Mouse (Mus musculus) hindbrain, embryonic 12.5 days (tissue): ENCODE results near the gene Smg9. TPM values are rescaled to one million over a fixed set of nuclear protein-coding genes. Genes with fewer than 3 reads are reported as not detected.

Experiments
- ATAC-seq: fragments of 200-750 bp; cut with Nextera tagmentation; 2 replicates; pipeline ENCODE4 v1.8.0; 2017; ENCODE audit warnings: moderate TSS enrichment; ENCODE audit not compliant: low FRiP score
- H3K27ac ChIP-seq: fragments of 300-500 bp; sonication (generic); 2 replicates; pipeline ENCODE4 v1.5.1; 2016; ENCODE audit warnings: mild to moderate bottlenecking
- H3K27me3 ChIP-seq: fragments of 300-500 bp; sonication (generic); 2 replicates; pipeline ENCODE4 v1.6.1; 2016; ENCODE audit warnings: mild to moderate bottlenecking
- H3K36me3 ChIP-seq: fragments of 300-500 bp; sonication (generic); 2 replicates; pipeline ENCODE4 v1.6.1; 2016; ENCODE audit warnings: mild to moderate bottlenecking
- H3K4me1 ChIP-seq: fragments of 300-500 bp; sonication (generic); 2 replicates; pipeline ENCODE4 v1.6.1; 2016
- H3K4me2 ChIP-seq: fragments of 300-500 bp; sonication (generic); replicated peaks from 2 replicates; pipeline ENCODE4 v1.6.1; 2016; ENCODE audit warnings: mild to moderate bottlenecking
- H3K4me3 ChIP-seq: fragments of 300-500 bp; sonication (generic); 2 replicates; pipeline ENCODE4 v1.5.1; 2016; ENCODE audit warnings: mild to moderate bottlenecking
- H3K9ac ChIP-seq: fragments of 300-500 bp; sonication (generic); 2 replicates; pipeline ENCODE4 v1.6.1; 2016; ENCODE audit warnings: mild to moderate bottlenecking, moderate library complexity
- H3K9me3 ChIP-seq: fragments of 300-500 bp; sonication (generic); replicated peaks from 2 replicates; pipeline ENCODE4 v1.6.1; 2016; ENCODE audit warnings: mild to moderate bottlenecking
- WGBS: fragments of 180-500 bp; shearing (Covaris S2); methylation state at CpG from one replicate; pipeline ENCODE4 v1.1.7; 2016; 5-methylcytosine and 5-hydroxymethylcytosine counted together
- polyA plus RNA-seq: library from polyadenylated mRNA; unstranded; fragments of >200 nt; fragmentation: Nextera tagmentation; extraction: Ambion mirVana; gene quantifications from 2 replicates; pipeline ENCODE4 v1.2.1, GENCODE M21; 2016

Smg9 gene
- polyA plus RNA-seq, 1 experiment from 2014 or later: 29.5 TPM

GRCm38 (mm10) chr7:24380370-24380769 is 19.0 kb upstream of the Smg9 start:
- peaks cover 12% of the 10 kb centered on the region for H3K4me1 ChIP-seq
- peaks cover 11% of the 10 kb centered on the region for H3K27me3 ChIP-seq
- no peak overlapping the region for H3K4me2 ChIP-seq
- WGBS: 77% methylated on average over 2 of the region's 2 CpGs
- no peaks in the 10 kb centered on the region for H3K9me3 ChIP-seq
- H3K36me3 ChIP-seq: no peaks in the 10 kb centered on the region
- no peak overlapping the region for H3K27ac ChIP-seq
- H3K4me3 ChIP-seq: no peak overlapping the region
- ATAC-seq: no peak
- H3K9ac ChIP-seq: no peak overlapping the region

DNA sequence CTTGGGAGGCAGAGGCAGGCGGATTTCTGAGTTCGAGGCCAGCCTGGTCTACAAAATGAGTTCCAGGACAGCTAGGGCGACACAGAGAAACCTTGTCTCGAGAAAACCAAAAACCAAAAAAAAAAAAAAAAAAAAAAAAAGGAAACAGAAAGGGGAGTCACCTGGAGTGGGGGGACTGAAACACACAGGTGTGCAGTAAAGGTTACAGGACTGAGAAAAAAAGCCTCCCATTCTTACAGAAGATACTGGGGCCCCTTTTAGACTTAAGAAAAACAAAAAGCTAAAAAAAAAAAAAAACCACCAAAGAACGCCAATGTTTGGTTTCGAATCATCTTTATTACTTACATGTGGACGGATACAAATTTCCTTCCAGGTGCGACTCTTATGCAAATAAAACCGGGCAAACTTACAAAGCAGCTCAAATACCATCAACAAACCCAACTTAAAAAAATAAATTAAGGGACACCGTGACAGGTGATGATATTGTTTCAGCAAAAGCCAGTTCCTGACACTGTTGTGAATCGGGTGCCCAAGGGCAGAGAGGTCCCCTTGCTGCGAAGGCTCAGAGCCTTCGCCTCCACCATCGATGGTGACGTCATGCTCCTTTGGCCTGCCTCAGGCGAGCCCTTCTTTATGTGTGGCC is 16.6 kb upstream of the Smg9 start:
- H3K4me2 ChIP-seq: no peak overlapping the region
- H3K9me3 ChIP-seq: no peaks in the 10 kb centered on the region
- ATAC-seq: no peak
- no peaks in the 10 kb centered on the region for H3K36me3 ChIP-seq
- no peak overlapping the region for H3K9ac ChIP-seq
- H3K4me1 ChIP-seq: 0 out of 2 replicates have a peak, but pooled peaks cover 5% of the 10 kb centered on the region
- H3K27ac ChIP-seq: no peak overlapping the region
- H3K27me3 ChIP-seq: 0 out of 2 replicates have a peak, but pooled peaks cover 3% of the 10 kb centered on the region
- no peak overlapping the region for H3K4me3 ChIP-seq
- WGBS: 84% methylated on average over 16 of the region's 16 CpGs

GRCm38 (mm10) chr7:24384070-24384469 is 15.3 kb upstream of the Smg9 start:
- 66% methylated on average over 6 of the region's 6 CpGs for WGBS
- no peak overlapping the region for H3K9ac ChIP-seq
- H3K4me2 ChIP-seq: no peak overlapping the region
- ATAC-seq: no peak
- no peak overlapping the region for H3K27ac ChIP-seq
- no peaks in the 10 kb centered on the region for H3K36me3 ChIP-seq
- H3K4me3 ChIP-seq: no peak overlapping the region
- no peaks in the 10 kb centered on the region for H3K27me3 ChIP-seq
- 0 out of 2 replicates have a peak, but pooled peaks cover 5% of the 10 kb centered on the region for H3K4me1 ChIP-seq
- no peaks in the 10 kb centered on the region for H3K9me3 ChIP-seq

- Histone ChIP-seq H3K9ac (no peak overlapping the region), H3K27ac (no peak overlapping the region), H3K27me3 (no peaks in the 10 kb centered on the region), H3K9me3 (no peaks in the 10 kb centered on the region), H3K4me1 (0 out of 2 replicates have a peak, but pooled peaks cover 2% of the 10 kb centered on the region), H3K36me3 (no peaks in the 10 kb centered on the region), H3K4me2 (peak overlapping the region; percentile 31), H3K4me3 (no peak overlapping the region)
- peak; percentile 60 for ATAC-seq
- WGBS: 10% methylated on average over 11 of the region's 11 CpGs
Measured at GRCm38 (mm10) chr7:24384827-24385226, 14.6 kb upstream of the Smg9 start.

DNA sequence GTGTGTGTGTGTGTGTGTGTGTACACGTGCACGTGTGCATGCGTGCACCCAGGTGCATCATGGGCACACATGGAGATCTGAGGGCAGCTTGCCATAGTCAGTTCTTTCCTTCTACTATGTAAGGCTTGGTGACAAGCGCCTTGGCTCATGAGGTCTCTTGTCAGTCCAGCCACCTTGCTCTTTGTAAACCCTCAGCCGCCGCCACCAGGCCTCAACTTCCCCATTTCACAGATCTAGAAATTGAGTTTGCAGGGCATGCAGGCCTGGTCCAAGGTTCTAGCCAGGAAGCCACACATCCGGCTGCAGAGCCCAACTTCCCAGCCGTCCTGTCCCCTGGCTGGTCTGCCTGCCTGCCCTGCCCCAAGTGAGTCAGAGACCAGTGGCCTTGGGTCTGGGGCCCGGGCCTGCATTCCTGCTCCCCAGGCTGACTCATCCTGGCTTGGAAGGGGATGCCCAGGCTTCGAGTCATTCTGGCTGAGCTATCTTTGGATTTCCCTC is 12.3 kb upstream of the Smg9 start:
- 85% methylated on average over 10 of the region's 10 CpGs for whole genome bisulfite sequencing
- ATAC-seq: no peak
- no peak overlapping the region for H3K4me3 ChIP-seq
- H3K9me3 ChIP-seq: no peaks in the 10 kb centered on the region
- no peak overlapping the region for H3K27ac ChIP-seq
- H3K27me3 ChIP-seq: no peaks in the 10 kb centered on the region
- no peak overlapping the region for H3K4me2 ChIP-seq
- no peaks in the 10 kb centered on the region for H3K36me3 ChIP-seq
- H3K9ac ChIP-seq: peak overlapping the region; percentile 43; the same call in 1 of the 2 replicates
- peaks cover 9% of the 10 kb centered on the region for H3K4me1 ChIP-seq

- no peak overlapping the region for H3K4me3 ChIP-seq
- no peak for ATAC-seq
- 0 out of 2 replicates have a peak overlapping the region, but pooled peaks have one; percentile 12 for H3K27ac ChIP-seq
- peak overlapping the region; percentile 13; the same call in 1 of the 2 replicates for H3K9ac ChIP-seq
- H3K4me2 ChIP-seq: no peak overlapping the region
- H3K9me3 ChIP-seq: no peaks in the 10 kb centered on the region
- H3K27me3 ChIP-seq: no peaks in the 10 kb centered on the region
- 65% methylated on average over 13 of the region's 13 CpGs for whole genome bisulfite sequencing
- no peaks in the 10 kb centered on the region for H3K36me3 ChIP-seq
- peaks cover 9% of the 10 kb centered on the region for H3K4me1 ChIP-seq
Measured at GRCm38 (mm10) chr7:24389516-24390187, 9.8 kb upstream of the Smg9 start.

GRCm38 (mm10) chr7:24390512-24390911 is 8.9 kb upstream of the Smg9 start:
- no peak overlapping the region for H3K9ac ChIP-seq
- WGBS: 57% methylated on average over 7 of the region's 7 CpGs
- no peaks in the 10 kb centered on the region for H3K9me3 ChIP-seq
- H3K4me1 ChIP-seq: peaks cover 9% of the 10 kb centered on the region
- peak overlapping the region; percentile 71; the same call in 1 of the 2 replicates for H3K27ac ChIP-seq
- no peaks in the 10 kb centered on the region for H3K36me3 ChIP-seq
- H3K4me3 ChIP-seq: no peak overlapping the region
- ATAC-seq: peak; percentile 43
- H3K4me2 ChIP-seq: peak overlapping the region; percentile 26
- no peaks in the 10 kb centered on the region for H3K27me3 ChIP-seq

DNA sequence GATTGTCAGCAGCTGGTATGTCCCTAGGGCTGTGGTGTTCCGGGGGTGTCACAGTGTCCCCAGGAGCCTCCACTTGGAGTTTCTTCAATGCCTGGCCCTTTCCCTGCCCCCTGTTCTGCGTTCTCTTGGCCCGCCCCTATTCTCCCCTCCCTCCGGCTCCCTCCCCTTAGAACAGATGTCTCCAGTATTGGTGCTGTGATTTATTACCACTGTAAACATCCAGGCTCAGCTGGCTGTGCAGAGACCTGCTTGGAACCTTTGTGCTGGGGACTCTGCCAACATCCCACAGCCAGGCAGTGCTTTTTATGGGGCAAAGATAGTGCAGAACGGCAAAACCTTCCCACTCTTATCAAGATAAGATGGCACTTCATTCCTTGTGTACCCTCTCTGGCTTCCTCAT is 8.3 kb upstream of the Smg9 start:
- ATAC-seq: peak; percentile 80
- WGBS: 26% methylated on average over 5 of the region's 5 CpGs
- H3K36me3 ChIP-seq: no peaks in the 10 kb centered on the region
- no peaks in the 10 kb centered on the region for H3K27me3 ChIP-seq
- H3K9ac ChIP-seq: no peak overlapping the region; the same call in 1 of the 2 replicates
- peak overlapping the region; percentile 26 for H3K4me2 ChIP-seq
- peaks cover 9% of the 10 kb centered on the region for H3K4me1 ChIP-seq
- H3K27ac ChIP-seq: peak overlapping the region; percentile 71
- no peaks in the 10 kb centered on the region for H3K9me3 ChIP-seq
- no peak overlapping the region for H3K4me3 ChIP-seq

- H3K36me3 ChIP-seq: no peaks in the 10 kb centered on the region
- H3K27ac ChIP-seq: peak overlapping the region; percentile 71
- 74% methylated on average over 2 of the region's 2 CpGs for WGBS
- no peak overlapping the region for H3K9ac ChIP-seq
- H3K4me3 ChIP-seq: no peak overlapping the region
- H3K4me2 ChIP-seq: no peak overlapping the region
- no peaks in the 10 kb centered on the region for H3K9me3 ChIP-seq
- peaks cover 9% of the 10 kb centered on the region for H3K4me1 ChIP-seq
- no peak for ATAC-seq
- H3K27me3 ChIP-seq: no peaks in the 10 kb centered on the region
Measured at GRCm38 (mm10) chr7:24391687-24392086, 7.7 kb upstream of the Smg9 start.

- 78% methylated on average over 3 of the region's 3 CpGs for WGBS
- H3K36me3 ChIP-seq: no peaks in the 10 kb centered on the region
- H3K4me2 ChIP-seq: no peak overlapping the region
- no peaks in the 10 kb centered on the region for H3K9me3 ChIP-seq
- H3K27me3 ChIP-seq: no peaks in the 10 kb centered on the region
- H3K4me1 ChIP-seq: peaks cover 9% of the 10 kb centered on the region
- no peak for ATAC-seq
- no peak overlapping the region for H3K27ac ChIP-seq
- no peak overlapping the region for H3K9ac ChIP-seq
- no peak overlapping the region for H3K4me3 ChIP-seq
Measured at GRCm38 (mm10) chr7:24394054-24394453, 5.4 kb upstream of the Smg9 start.

DNA sequence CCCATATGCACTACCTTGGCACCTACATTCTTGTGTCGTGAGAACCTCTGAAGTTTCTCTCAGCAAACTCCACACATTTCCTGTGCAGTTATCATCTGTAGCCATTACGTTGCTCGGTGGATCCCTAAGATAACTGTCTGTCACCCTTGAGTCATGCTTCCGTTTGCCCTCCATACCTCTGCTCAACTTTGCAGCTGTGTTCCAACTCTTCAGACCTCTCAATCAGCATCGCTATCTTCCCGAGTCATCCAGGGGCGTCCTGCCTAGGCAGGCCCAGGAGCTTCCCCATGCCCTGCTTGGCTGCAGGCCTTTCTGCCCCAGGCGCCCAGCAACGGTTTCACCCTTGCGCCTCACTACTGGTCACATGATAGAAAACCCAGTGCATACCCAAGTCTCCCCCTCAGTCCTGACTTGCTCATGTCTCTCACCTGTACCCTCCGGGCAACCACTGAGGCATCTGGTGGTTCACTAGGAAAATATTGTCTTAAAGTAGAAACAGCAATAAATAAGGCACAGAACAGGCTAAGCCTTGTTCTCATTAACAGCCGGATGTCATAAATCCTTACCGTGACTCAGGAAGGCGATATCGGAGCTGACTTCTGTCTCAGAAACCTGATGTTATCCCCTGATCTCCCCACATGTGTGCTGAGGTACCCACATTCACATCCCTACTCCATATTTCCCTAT is 4.8 kb upstream of the Smg9 start:
- Histone ChIP-seq H3K27ac (no peak overlapping the region), H3K27me3 (no peaks in the 10 kb centered on the region), H3K4me2 (no peak overlapping the region), H3K9me3 (no peaks in the 10 kb centered on the region), H3K9ac (no peak overlapping the region), H3K4me1 (peaks cover 9% of the 10 kb centered on the region), H3K4me3 (no peak overlapping the region), H3K36me3 (no peaks in the 10 kb centered on the region)
- ATAC-seq: no peak
- 86% methylated on average over 15 of the region's 15 CpGs for WGBS

- H3K4me1 ChIP-seq: peaks cover 9% of the 10 kb centered on the region
- no peaks in the 10 kb centered on the region for H3K9me3 ChIP-seq
- WGBS: 77% methylated on average over 11 of the region's 11 CpGs
- no peaks in the 10 kb centered on the region for H3K27me3 ChIP-seq
- no peaks in the 10 kb centered on the region for H3K36me3 ChIP-seq
- no peak overlapping the region for H3K4me2 ChIP-seq
- no peak for ATAC-seq
- H3K4me3 ChIP-seq: no peak overlapping the region
- no peak overlapping the region for H3K27ac ChIP-seq
- H3K9ac ChIP-seq: no peak overlapping the region
Measured at GRCm38 (mm10) chr7:24396832-24397231, 2.6 kb upstream of the Smg9 start.
